Mouse (Mus musculus): ENCODE data around the gene Mars. TPM values are rescaled to one million over a fixed set of nuclear protein-coding genes. Genes with fewer than 3 reads are reported as not detected.

The Mars gene
- 123 and 124 TPM in 2 replicates for polyA plus RNA-seq (2014; fragmentation: Nextera tagmentation; extraction: Ambion mirVana)

DNA sequence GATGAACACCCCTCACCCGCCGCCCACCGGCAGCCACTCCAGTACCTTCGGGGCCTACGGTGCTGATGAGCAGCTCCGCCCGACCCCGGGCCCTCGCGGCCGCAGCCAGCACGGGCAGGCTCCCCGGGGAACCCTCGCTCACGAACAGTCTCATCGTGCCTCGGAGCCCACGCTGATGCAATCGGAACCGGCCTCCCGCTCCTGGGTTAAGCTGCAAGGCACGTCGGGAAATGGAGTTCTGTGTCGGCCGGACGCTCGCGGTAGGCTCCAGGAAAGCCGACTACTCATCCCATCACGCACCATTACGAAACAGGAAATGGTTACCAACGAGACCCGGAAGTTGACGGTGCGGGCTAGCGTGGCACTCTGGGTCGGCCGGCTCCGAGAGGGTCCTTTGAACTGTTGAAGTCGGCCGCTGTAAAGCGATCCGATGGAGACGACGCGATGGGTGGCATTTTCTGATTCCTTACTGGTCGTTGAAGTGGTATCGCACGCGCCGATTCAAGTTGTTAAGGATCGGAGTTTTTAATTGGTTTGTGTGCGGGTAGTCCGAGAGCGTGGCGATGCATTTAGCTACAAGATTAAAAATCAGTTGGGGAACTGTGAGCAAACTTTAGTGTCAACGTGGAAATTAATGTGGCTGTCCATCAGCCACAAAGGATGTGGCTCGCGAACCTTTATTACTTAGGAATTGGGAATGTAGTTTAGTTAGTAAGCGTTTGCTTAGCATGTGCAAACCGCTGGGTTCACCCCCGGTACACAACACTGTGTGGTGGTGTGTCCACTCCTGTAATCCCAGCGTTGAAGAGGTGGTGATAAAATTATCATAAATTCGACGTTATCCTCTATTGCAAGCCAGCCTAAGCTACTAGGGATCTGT is at the start of gene Mars:
Mars (minus strand) TSS at position 311 of the 880 bp plus-strand sequence.
- WGBS = under 1% methylated on average over 65 of the region's 65 CpGs
- peak within 1 kb of the TSS; percentile 70 for H3K27ac ChIP-seq (ENCODE audit: low read depth)
- H3K27me3 ChIP-seq (replicated peaks; ENCODE audit: control insufficient read depth, insufficient read depth, low read length) = no peaks in the 10 kb centered on the region
- H3K4me2 ChIP-seq (ENCODE audit: low read length) = peak within 1 kb of the TSS; percentile 91
- H3K36me3 ChIP-seq (ENCODE audit: control insufficient read depth, insufficient read depth, low read length) = peaks cover 33% of the 10 kb centered on the region
- peaks cover 8% of the 10 kb centered on the region for H3K4me1 ChIP-seq (replicated peaks; ENCODE audit: control insufficient read depth, insufficient read depth, low read length)
- no peaks in the 10 kb centered on the region for H3K9me3 ChIP-seq (ENCODE audit: control insufficient read depth, low read length)
- ATAC-seq (replicated peaks; ENCODE audit: low FRiP score, low TSS enrichment, low read depth) (peak; percentile 96), DNase-seq (ENCODE audit: low spot score) (peak; percentile 93)
- H3K9ac ChIP-seq (ENCODE audit: low read length) = peak within 1 kb of the TSS; percentile 68
- peak within 1 kb of the TSS; percentile 74 for H3K4me3 ChIP-seq (ENCODE audit: low read depth, low read length)

DNA sequence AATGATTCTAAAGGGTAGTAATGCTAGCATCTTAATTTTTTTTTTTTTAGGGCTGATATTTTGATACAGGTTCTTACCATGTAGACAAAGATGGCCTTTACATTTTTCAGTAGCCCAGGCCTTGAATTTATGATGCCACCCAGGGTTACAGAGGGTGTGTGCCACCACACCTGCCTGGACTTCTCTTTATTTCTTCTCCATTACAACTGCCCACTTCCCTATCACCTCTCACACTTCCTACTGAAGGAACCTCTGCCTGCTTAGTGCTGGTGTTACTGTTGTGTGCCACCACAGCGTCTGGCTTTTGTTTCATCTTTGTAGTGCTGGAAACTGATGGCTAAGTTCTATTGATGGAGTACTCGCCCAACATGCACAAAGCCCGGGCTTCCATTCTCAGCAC is 49.1 kb upstream of the Mars start:
- WGBS = 81% methylated on average over 3 of the region's 3 CpGs
- Histone ChIP-seq H3K9ac (ENCODE audit: low read length) (no peak overlapping the region), H3K9me3 (ENCODE audit: control insufficient read depth, low read length) (no peaks in the 10 kb centered on the region), H3K4me1 (replicated peaks; ENCODE audit: control insufficient read depth, insufficient read depth, low read length) (no peaks in the 10 kb centered on the region), H3K4me3 (ENCODE audit: low read depth, low read length) (no peak overlapping the region), H3K27me3 (replicated peaks; ENCODE audit: control insufficient read depth, insufficient read depth, low read length) (no peaks in the 10 kb centered on the region), H3K4me2 (ENCODE audit: low read length) (no peak overlapping the region), H3K27ac (ENCODE audit: low read depth) (no peak overlapping the region), H3K36me3 (ENCODE audit: control insufficient read depth, insufficient read depth, low read length) (no peaks in the 10 kb centered on the region)
- ATAC-seq (replicated peaks; ENCODE audit: low FRiP score, low TSS enrichment, low read depth) (no peak), DNase-seq (ENCODE audit: low spot score) (no peak)

DNA sequence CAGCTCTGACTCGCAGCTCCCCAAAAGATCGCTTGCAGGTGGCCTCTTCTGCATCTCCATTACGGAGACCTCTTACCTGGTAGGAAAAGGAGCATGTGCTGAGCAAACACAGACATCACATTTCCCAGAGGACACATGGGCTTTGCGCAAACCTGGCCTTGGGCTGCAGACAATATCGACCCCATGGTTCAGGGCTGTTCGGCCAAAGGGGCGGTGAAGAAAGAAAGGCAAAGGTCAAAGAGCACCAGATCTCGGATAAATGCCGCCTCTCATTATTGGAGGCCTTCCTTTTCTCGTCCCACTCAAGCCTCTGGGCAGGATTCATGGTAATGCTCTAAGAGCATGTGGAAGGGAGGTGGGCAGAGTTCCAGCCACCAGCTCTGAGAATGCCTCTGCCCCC is 43.8 kb upstream of the Mars start:
- Histone ChIP-seq H3K4me1 (replicated peaks; ENCODE audit: control insufficient read depth, insufficient read depth, low read length) (no peaks in the 10 kb centered on the region), H3K4me2 (ENCODE audit: low read length) (no peak overlapping the region), H3K9ac (ENCODE audit: low read length) (no peak overlapping the region), H3K27me3 (replicated peaks; ENCODE audit: control insufficient read depth, insufficient read depth, low read length) (0 out of 2 replicates have a peak, but pooled peaks cover 3% of the 10 kb centered on the region), H3K9me3 (ENCODE audit: control insufficient read depth, low read length) (no peaks in the 10 kb centered on the region), H3K27ac (ENCODE audit: low read depth) (no peak overlapping the region), H3K36me3 (ENCODE audit: control insufficient read depth, insufficient read depth, low read length) (no peaks in the 10 kb centered on the region), H3K4me3 (ENCODE audit: low read depth, low read length) (no peak overlapping the region)
- WGBS = 67% methylated on average over 10 of the region's 10 CpGs
- no peak for DNase-seq (ENCODE audit: low spot score)
- ATAC-seq (replicated peaks; ENCODE audit: low FRiP score, low TSS enrichment, low read depth) = no peak

DNA sequence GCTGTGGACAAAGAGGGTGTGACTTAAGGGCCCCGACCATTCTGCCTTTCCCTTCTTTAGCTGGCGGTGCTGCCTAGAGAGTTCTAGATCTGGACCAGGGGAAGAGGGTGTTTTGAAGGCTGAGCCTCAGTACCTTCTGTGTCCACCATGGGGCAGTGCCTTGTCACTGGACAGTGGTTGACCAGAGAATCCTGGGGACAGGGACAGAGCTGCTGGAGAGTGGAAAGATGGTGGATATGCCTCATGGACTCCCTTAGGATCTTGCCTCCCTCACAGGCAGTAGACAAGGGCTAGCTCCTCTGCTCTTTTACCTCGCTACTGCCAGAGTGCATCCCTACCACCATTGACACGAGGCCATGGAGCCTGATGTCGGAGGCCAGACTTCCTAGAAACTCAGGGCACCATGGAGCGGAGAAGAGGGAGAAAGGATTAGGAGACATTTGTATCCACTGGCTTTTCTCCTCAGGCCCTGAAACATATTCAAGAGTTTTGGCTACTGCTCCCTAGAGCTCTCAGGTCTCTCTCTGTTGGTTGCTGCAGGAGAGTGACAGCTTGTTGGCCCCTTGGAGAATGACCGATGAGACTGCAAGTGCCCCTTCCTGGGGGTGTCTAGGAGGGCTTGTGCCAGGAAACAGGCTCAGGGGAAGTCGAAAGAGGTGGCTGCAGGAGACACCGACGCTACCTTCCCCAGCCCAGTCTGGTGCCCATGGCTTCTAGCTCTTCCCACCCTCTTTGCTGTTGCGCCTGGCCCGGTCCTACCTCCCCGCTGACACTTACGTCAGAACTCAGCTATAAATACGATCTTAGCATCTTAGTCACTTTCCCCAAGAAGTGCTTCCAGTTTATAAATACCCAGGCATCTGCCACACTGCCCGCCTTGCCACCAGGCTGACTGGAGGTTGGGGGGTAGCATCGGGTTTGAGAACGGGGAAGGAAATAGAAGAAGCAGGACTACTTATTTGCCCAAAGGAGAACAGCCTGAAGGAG is 42.6 kb upstream of the Mars start, which contains the start of gene Inhbe:
Inhbe (minus strand) TSS at position 503 of the 987 bp plus-strand sequence.
- H3K4me3 ChIP-seq (ENCODE audit: low read depth, low read length) = no peak within 1 kb of the TSS
- H3K27me3 ChIP-seq (replicated peaks; ENCODE audit: control insufficient read depth, insufficient read depth, low read length) = 0 out of 2 replicates have a peak, but pooled peaks cover 3% of the 10 kb centered on the region
- H3K4me2 ChIP-seq (ENCODE audit: low read length) = no peak within 1 kb of the TSS
- H3K9ac ChIP-seq (ENCODE audit: low read length) = no peak within 1 kb of the TSS
- DNase-seq (ENCODE audit: low spot score) (no peak), ATAC-seq (replicated peaks; ENCODE audit: low FRiP score, low TSS enrichment, low read depth) (no peak)
- no peaks in the 10 kb centered on the region for H3K36me3 ChIP-seq (ENCODE audit: control insufficient read depth, insufficient read depth, low read length)
- H3K27ac ChIP-seq (ENCODE audit: low read depth) = no peak within 1 kb of the TSS
- H3K9me3 ChIP-seq (ENCODE audit: control insufficient read depth, low read length) = no peaks in the 10 kb centered on the region
- no peaks in the 10 kb centered on the region for H3K4me1 ChIP-seq (replicated peaks; ENCODE audit: control insufficient read depth, insufficient read depth, low read length)
- WGBS = 85% methylated on average over 18 of the region's 18 CpGs

DNA sequence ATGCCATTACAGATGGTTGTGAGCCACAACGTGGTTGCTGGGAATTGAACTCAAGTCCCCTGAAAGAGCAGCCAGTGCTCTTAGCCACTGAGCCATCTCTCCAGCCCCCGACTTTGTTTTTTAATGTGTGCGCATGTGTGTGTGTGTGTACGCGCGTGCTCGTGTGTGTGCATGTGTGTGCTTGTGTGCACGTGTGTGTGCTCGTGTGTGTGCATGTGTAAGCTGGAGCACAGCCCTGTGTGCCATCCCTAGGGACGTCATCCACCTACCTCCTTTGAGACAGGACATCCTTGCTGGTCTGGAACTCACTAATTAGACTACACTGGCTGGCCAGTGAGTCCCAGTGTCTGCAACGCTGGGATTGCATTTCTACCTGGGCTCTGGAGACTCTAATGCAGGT is 41.2 kb upstream of the Mars start:
- no peak for ATAC-seq (replicated peaks; ENCODE audit: low FRiP score, low TSS enrichment, low read depth)
- no peaks in the 10 kb centered on the region for H3K4me1 ChIP-seq (replicated peaks; ENCODE audit: control insufficient read depth, insufficient read depth, low read length)
- no peak overlapping the region for H3K9ac ChIP-seq (ENCODE audit: low read length)
- no peak overlapping the region for H3K27ac ChIP-seq (ENCODE audit: low read depth)
- H3K27me3 ChIP-seq (replicated peaks; ENCODE audit: control insufficient read depth, insufficient read depth, low read length) = 0 out of 2 replicates have a peak, but pooled peaks cover 3% of the 10 kb centered on the region
- no peaks in the 10 kb centered on the region for H3K36me3 ChIP-seq (ENCODE audit: control insufficient read depth, insufficient read depth, low read length)
- 91% methylated on average over 11 of the region's 11 CpGs for WGBS
- H3K4me3 ChIP-seq (ENCODE audit: low read depth, low read length) = no peak overlapping the region
- no peaks in the 10 kb centered on the region for H3K9me3 ChIP-seq (ENCODE audit: control insufficient read depth, low read length)
- no peak for DNase-seq (ENCODE audit: low spot score)
- H3K4me2 ChIP-seq (ENCODE audit: low read length) = no peak overlapping the region

DNA sequence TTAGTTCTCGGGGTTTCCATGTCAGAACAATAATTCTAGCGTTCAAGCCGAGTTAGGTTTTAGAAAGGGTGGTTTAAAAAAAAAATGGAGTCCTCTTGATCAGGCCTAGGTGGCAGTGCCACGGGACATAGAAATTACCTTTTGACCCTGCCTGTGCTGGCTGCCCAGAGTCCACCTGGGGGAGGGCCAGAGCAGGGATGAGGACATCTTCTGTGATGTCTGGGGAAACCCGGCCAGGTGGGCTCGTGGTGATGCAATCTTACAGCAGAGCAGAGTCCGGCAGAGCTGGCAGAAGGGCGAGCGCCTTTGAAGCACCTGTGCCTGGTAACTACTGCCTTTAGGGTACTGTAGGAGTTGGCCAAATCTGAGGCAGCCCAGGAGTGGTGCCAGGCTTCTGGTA is 40.6 kb upstream of the Mars start:
- no peak overlapping the region for H3K9ac ChIP-seq (ENCODE audit: low read length)
- ATAC-seq (replicated peaks; ENCODE audit: low FRiP score, low TSS enrichment, low read depth) (no peak), DNase-seq (ENCODE audit: low spot score) (no peak)
- H3K4me3 ChIP-seq (ENCODE audit: low read depth, low read length) = no peak overlapping the region
- no peak overlapping the region for H3K4me2 ChIP-seq (ENCODE audit: low read length)
- WGBS = 83% methylated on average over 9 of the region's 9 CpGs
- no peak overlapping the region for H3K27ac ChIP-seq (ENCODE audit: low read depth)
- no peaks in the 10 kb centered on the region for H3K4me1 ChIP-seq (replicated peaks; ENCODE audit: control insufficient read depth, insufficient read depth, low read length)
- H3K9me3 ChIP-seq (ENCODE audit: control insufficient read depth, low read length) = no peaks in the 10 kb centered on the region
- H3K27me3 ChIP-seq (replicated peaks; ENCODE audit: control insufficient read depth, insufficient read depth, low read length) = 0 out of 2 replicates have a peak, but pooled peaks cover 3% of the 10 kb centered on the region
- H3K36me3 ChIP-seq (ENCODE audit: control insufficient read depth, insufficient read depth, low read length) = no peaks in the 10 kb centered on the region

DNA sequence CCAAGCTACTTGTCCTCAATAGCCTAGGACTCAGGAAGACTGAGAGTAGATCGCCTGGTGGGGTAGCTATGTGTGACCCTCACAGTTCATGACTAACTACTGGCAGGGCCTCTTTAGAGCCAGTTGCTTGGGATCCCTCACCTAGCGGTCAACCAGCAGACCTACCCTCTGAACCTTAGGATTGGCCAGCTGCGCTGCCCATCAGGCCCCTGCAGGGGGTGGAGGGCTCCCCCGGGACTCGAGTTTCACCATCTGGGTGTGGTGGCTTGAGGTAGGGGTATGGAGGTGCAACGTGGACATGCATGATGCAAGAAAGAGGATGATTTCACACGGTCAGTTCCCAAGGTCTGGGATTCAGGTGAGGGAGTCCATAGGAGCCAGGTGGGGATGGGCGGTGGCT is 40.1 kb upstream of the Mars start:
- Histone ChIP-seq H3K9me3 (ENCODE audit: control insufficient read depth, low read length) (no peaks in the 10 kb centered on the region), H3K36me3 (ENCODE audit: control insufficient read depth, insufficient read depth, low read length) (no peaks in the 10 kb centered on the region), H3K9ac (ENCODE audit: low read length) (no peak overlapping the region), H3K4me3 (ENCODE audit: low read depth, low read length) (no peak overlapping the region), H3K27ac (ENCODE audit: low read depth) (no peak overlapping the region), H3K4me1 (replicated peaks; ENCODE audit: control insufficient read depth, insufficient read depth, low read length) (no peaks in the 10 kb centered on the region), H3K4me2 (ENCODE audit: low read length) (no peak overlapping the region), H3K27me3 (replicated peaks; ENCODE audit: control insufficient read depth, insufficient read depth, low read length) (0 out of 2 replicates have a peak, but pooled peaks cover 3% of the 10 kb centered on the region)
- ATAC-seq (replicated peaks; ENCODE audit: low FRiP score, low TSS enrichment, low read depth) (no peak), DNase-seq (ENCODE audit: low spot score) (no peak)
- WGBS = 62% methylated on average over 8 of the region's 8 CpGs

DNA sequence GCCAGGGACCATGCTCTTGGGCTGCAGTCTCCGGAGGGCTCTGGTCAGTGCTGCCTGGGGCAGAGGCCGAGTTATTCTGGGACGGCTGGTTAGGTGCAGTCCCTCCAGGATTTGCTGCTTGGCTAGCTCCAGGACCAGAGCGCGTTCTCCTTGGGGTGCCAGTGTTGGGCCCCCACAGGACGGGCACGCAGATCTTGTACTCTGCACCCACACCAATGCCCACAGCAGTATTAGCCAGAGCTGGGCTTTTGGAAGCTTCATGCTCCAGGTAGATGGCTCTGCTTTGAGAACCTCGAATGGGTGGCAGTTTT is 39.7 kb upstream of the Mars start:
- 82% methylated on average over 8 of the region's 8 CpGs for WGBS
- no peak overlapping the region for H3K4me3 ChIP-seq (ENCODE audit: low read depth, low read length)
- H3K9me3 ChIP-seq (ENCODE audit: control insufficient read depth, low read length) = no peaks in the 10 kb centered on the region
- DNase-seq (ENCODE audit: low spot score) (no peak), ATAC-seq (replicated peaks; ENCODE audit: low FRiP score, low TSS enrichment, low read depth) (no peak)
- H3K4me1 ChIP-seq (replicated peaks; ENCODE audit: control insufficient read depth, insufficient read depth, low read length) = no peaks in the 10 kb centered on the region
- 0 out of 2 replicates have a peak overlapping the region, but pooled peaks have one; percentile 39 for H3K4me2 ChIP-seq (ENCODE audit: low read length)
- H3K36me3 ChIP-seq (ENCODE audit: control insufficient read depth, insufficient read depth, low read length) = no peaks in the 10 kb centered on the region
- no peak overlapping the region for H3K27ac ChIP-seq (ENCODE audit: low read depth)
- 0 out of 2 replicates have a peak, but pooled peaks cover 3% of the 10 kb centered on the region for H3K27me3 ChIP-seq (replicated peaks; ENCODE audit: control insufficient read depth, insufficient read depth, low read length)
- no peak overlapping the region for H3K9ac ChIP-seq (ENCODE audit: low read length)
